Mouse (Mus musculus) T-helper 2 cell (primary cell): ENCODE data around the gene Hdhd3.
"Not testable (repeated sequence)": the region's sequence is repeated elsewhere in the genome, so short reads cannot be mapped to it uniquely, and the experiment has no call there.

Source experiments
- in situ Hi-C: fragments of 300-600 bp; cut with MboI, MseI; formaldehyde crosslinking; loops from one replicate; pipeline ENCODE4 v1.15.1; 2025; ENCODE audit warnings: high pct_unique_total_duplicates

The Hdhd3 gene

GRCm38 (mm10) chr4:62513998-62514506 lies 10.8 kb upstream of the Hdhd3 start:
- in situ Hi-C loops: loop anchor here (5.0 kb wide), 1 partner anchor 42 kb away; the partner anchor contains the start of gene Wdr31

GRCm38 (mm10) chr4:62509946-62510345 lies 6.7 kb upstream of the Hdhd3 start:
- in situ Hi-C loops: loop anchor here (5.0 kb wide), 1 partner anchor 38 kb away; the partner anchor contains the start of gene Wdr31

- in situ Hi-C loops: no loop called here
Measured at GRCm38 (mm10) chr4:62508839-62509238, 5.6 kb upstream of the Hdhd3 start.

GRCm38 (mm10) chr4:62506798-62507197 lies 3.5 kb upstream of the Hdhd3 start:
- in situ Hi-C loops: no loop called here

GRCm38 (mm10) chr4:62505991-62506390 lies 2.7 kb upstream of the Hdhd3 start:
- in situ Hi-C loops: no loop called here

- in situ Hi-C loops: no loop called here
Measured at GRCm38 (mm10) chr4:62502969-62503368, 298 bp downstream of the Hdhd3 start.

GRCm38 (mm10) chr4:62501964-62502732 lies 1.1 kb downstream of the Hdhd3 start:
- in situ Hi-C loops: no loop called here

- in situ Hi-C loops: no loop called here
Measured at GRCm38 (mm10) chr4:62501534-62501933, 1.7 kb downstream of the Hdhd3 start.

- in situ Hi-C loops: no loop called here
Measured at GRCm38 (mm10) chr4:62500799-62501198, 2.5 kb downstream of the Hdhd3 start.

GRCm38 (mm10) chr4:62496815-62497214 lies 6.5 kb downstream of the Hdhd3 start:
- in situ Hi-C loops: no loop called here

- in situ Hi-C loops: no loop called here
Measured at GRCm38 (mm10) chr4:62495946-62496345, 7.3 kb downstream of the Hdhd3 start.

- in situ Hi-C loops: no loop called here
Measured at GRCm38 (mm10) chr4:62494230-62494629, 9.0 kb downstream of the Hdhd3 start.

- in situ Hi-C loops: no loop called here
Measured at GRCm38 (mm10) chr4:62492682-62493081, 10.6 kb downstream of the Hdhd3 start.

GRCm38 (mm10) chr4:62487914-62488313 lies 15.4 kb downstream of the Hdhd3 start:
- in situ Hi-C loops: no loop called here

GRCm38 (mm10) chr4:62487172-62487571 lies 16.1 kb downstream of the Hdhd3 start:
- in situ Hi-C loops: no loop called here

GRCm38 (mm10) chr4:62486162-62486696 lies 17.0 kb downstream of the Hdhd3 start:
- in situ Hi-C loops: no loop called here

GRCm38 (mm10) chr4:62485450-62486161 lies 17.7 kb downstream of the Hdhd3 start:
- in situ Hi-C loops: no loop called here

- in situ Hi-C loops: no loop called here
Measured at GRCm38 (mm10) chr4:62484928-62485327, 18.3 kb downstream of the Hdhd3 start.

GRCm38 (mm10) chr4:62480709-62481605 lies 22.3 kb downstream of the Hdhd3 start:
- in situ Hi-C loops: no loop called here

GRCm38 (mm10) chr4:62479937-62480708 lies 23.1 kb downstream of the Hdhd3 start, which contains the start of gene Bspry:
Gene Bspry (plus strand): TSS chr4:62480053.
- in situ Hi-C loops: no loop called here

GRCm38 (mm10) chr4:62479593-62479936 lies 23.7 kb downstream of the Hdhd3 start:
- in situ Hi-C loops: not testable (repeated sequence)
